In the genomic region with DNA sequence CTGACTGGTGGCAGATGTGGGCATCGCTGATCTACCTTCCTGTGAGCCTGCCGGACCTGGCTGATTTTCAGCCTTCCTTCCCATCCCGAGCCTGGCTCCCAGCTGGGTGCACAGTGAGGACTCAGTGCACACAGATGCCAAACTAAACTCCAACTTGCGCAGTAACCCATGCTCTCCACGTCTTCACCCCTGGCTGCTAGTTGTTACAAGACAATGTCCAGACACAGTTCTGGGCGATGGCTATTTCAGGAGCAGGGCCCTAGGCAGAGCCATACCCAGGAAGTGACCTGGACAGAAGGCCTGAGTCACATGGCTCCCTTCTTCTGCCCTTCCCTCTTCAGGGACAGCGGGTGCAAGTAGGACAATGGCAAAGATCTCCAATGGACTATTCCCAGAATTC, we compare ENCODE assay signal across 15 mouse cellular contexts.
DNase-seq lines count a peak whose midpoint lies in the region; ATAC-seq and TF ChIP-seq lines count a peak whose summit lies in the region.
"Had no signal": no experiment of that assay in that cellular context is flagged by ENCODE, and none has a peak within 500 bp of the region (broad histone marks: within the 10 kb centered on the region; RNA-seq: fewer than 3 reads in every experiment).

No protein-coding gene starts in this region.

- H3K4me1 ChIP-seq in liver, postnatal 0 days (ENCODE audit: insufficient read depth) = peaks cover 10% of the 10 kb centered on the region
- peaks cover 72% of the 10 kb centered on the region for H3K4me1 ChIP-seq in heart, embryonic 11.5 days (ENCODE audit: control insufficient read depth, insufficient read depth, low read length)

- no peaks in the 10 kb centered on the region for H3K36me3 ChIP-seq in liver, postnatal 0 days (replicated peaks; ENCODE audit: insufficient read depth, low read length)
- H3K36me3 ChIP-seq in heart, embryonic 11.5 days (ENCODE audit: control insufficient read depth, insufficient read depth, low read length) = no peaks in the 10 kb centered on the region
- H3K36me3 ChIP-seq in macrophage (ENCODE audit: inconsistent target) = no peaks in the 10 kb centered on the region
- H3K36me3 ChIP-seq: embryonic facial prominence, embryonic 12.5 days; forebrain, embryonic 15.5 days; limb, embryonic 10.5 days had no signal

- no peaks in the 10 kb centered on the region for H3K9me3 ChIP-seq in liver, postnatal 0 days (ENCODE audit: low read length)
- no peaks in the 10 kb centered on the region for H3K9me3 ChIP-seq in heart, embryonic 11.5 days (replicated peaks; ENCODE audit: control insufficient read depth, low read length)
- H3K9me3 ChIP-seq: embryonic facial prominence, embryonic 12.5 days; forebrain, embryonic 15.5 days; limb, embryonic 10.5 days had no signal

- WGBS in liver, postnatal 0 days (ENCODE audit: insufficient replicate concordance) = 67% methylated on average over 7 of the region's 7 CpGs
- WGBS in heart, embryonic 11.5 days (ENCODE audit: insufficient replicate concordance) = 22% methylated on average over 7 of the region's 7 CpGs
- WGBS in macrophage (ENCODE audit: missing documents) = 85% methylated on average over 7 of the region's 7 CpGs

- no peak overlapping the region for H3K4me2 ChIP-seq in liver, postnatal 0 days (ENCODE audit: low read depth, low read length)
- H3K4me2 ChIP-seq in heart, embryonic 11.5 days = peak overlapping the region; percentile 40
- H3K4me2 ChIP-seq: embryonic facial prominence, embryonic 12.5 days; forebrain, embryonic 15.5 days had no signal

- 0 out of 2 replicates have a peak overlapping the region, but pooled peaks have one; percentile 12 for H3K27ac ChIP-seq in liver, postnatal 0 days (ENCODE audit: low read depth)
- peak overlapping the region; percentile 92 for H3K27ac ChIP-seq in heart, embryonic 11.5 days (ENCODE audit: low read depth, low read length)
- H3K27ac ChIP-seq in macrophage = peak overlapping the region; percentile 63
- H3K27ac ChIP-seq: embryonic facial prominence, embryonic 12.5 days; limb, embryonic 10.5 days had no signal

- no peaks in the 10 kb centered on the region for H3K27me3 ChIP-seq in liver, postnatal 0 days (ENCODE audit: insufficient read depth, low read length)
- H3K27me3 ChIP-seq in heart, embryonic 11.5 days (ENCODE audit: control insufficient read depth, insufficient read depth, low read length) = no peaks in the 10 kb centered on the region
- H3K27me3 ChIP-seq: embryonic facial prominence, embryonic 12.5 days; forebrain, embryonic 15.5 days; Patski had no signal

- TF ChIP-seq EP300 in liver, postnatal 0 days (IDR thresholded peaks at IDR 0.05; ENCODE audit: low read depth) = no peak

- ATAC-seq in liver, postnatal 0 days = 0 out of 2 replicates have a peak, but pooled peaks have one; percentile 31
- ATAC-seq in heart, embryonic 11.5 days (replicated peaks; ENCODE audit: insufficient number of reproducible peaks, low FRiP score, low TSS enrichment) = peak; percentile 63
- ATAC-seq: forebrain, embryonic 15.5 days; intestine, postnatal 0 days; Patski had no signal

- peak; percentile 43 to 47 for DNase-seq in cerebellum, postnatal 25 days
- no peak for DNase-seq in cerebellum, postnatal 14 days
- no peak for DNase-seq in liver, postnatal 0 days
- DNase-seq in liver = no peak
- no peak for DNase-seq in urinary bladder, adult 2 months (ENCODE audit: low spot score)
- no peak for DNase-seq in right cerebral cortex, adult 18-20 months
- DNase-seq: lung, adult 2 months had no signal

- H3K4me3 ChIP-seq in liver, postnatal 0 days (ENCODE audit: low read depth, low read length) = no peak overlapping the region
- no peak overlapping the region for H3K4me3 ChIP-seq in heart, embryonic 11.5 days (ENCODE audit: low read depth, low read length)
- no peak overlapping the region for H3K4me3 ChIP-seq in macrophage (ENCODE audit: inconsistent target)
- H3K4me3 ChIP-seq: embryonic facial prominence, embryonic 12.5 days; forebrain, embryonic 15.5 days; limb, embryonic 10.5 days; myocyte had no signal

- no peak for TF ChIP-seq CTCF in liver, postnatal 0 days (IDR thresholded peaks at IDR 0.05; ENCODE audit: low read depth)

- H3K9ac ChIP-seq in liver, postnatal 0 days (replicated peaks) = no peak overlapping the region
- 0 out of 2 replicates have a peak overlapping the region, but pooled peaks have one; percentile 43 for H3K9ac ChIP-seq in heart, embryonic 11.5 days (ENCODE audit: low read depth, low read length)
- H3K9ac ChIP-seq: embryonic facial prominence, embryonic 12.5 days; forebrain, embryonic 15.5 days had no signal

- peaks cover 94% of the 10 kb centered on the region for H3K79me2 ChIP-seq in macrophage (ENCODE audit: inconsistent target)

Comparison
In these comparisons a context has a peak if more than half of its experiments do, and no peak if none do; other contexts are left out.
1. DNase-seq: peak in cerebellum, postnatal 25 days (2 of 2); none in cerebellum, postnatal 14 days (0 of 2), liver, postnatal 0 days (single experiment), liver (single experiment), urinary bladder, adult 2 months (single experiment) and right cerebral cortex, adult 18-20 months (single experiment).
2. H3K27ac ChIP-seq: peak in every context shown above with its lines; median percentile 92 in heart, embryonic 11.5 days; 63 in macrophage; 12 in liver, postnatal 0 days.